In the genomic region with DNA sequence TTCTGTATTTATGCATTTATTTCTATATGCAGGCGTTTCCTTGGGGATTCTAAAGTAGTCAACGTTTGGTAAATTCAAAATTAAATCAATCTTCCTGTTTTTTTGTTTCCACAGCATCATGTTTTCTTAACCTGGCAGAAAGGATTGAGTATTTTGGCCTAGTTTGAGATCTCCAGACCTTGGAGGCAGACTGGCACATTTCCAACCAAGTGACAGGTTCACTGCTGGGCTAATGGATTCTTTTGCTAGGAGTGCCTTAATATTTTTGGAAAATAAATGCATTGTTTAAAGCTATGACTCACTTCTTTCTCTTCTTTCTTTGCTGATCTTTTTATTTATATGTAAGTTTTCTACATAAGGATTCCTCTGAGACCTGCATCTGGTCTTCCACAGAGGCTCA, we compare ENCODE assay signal across 14 mouse cellular contexts.
DNase-seq lines count a peak whose midpoint lies in the region; ATAC-seq and TF ChIP-seq lines count a peak whose summit lies in the region.
"Had no signal": no experiment of that assay in that cellular context is flagged by ENCODE, and none has a peak within 500 bp of the region (broad histone marks: within the 10 kb centered on the region; RNA-seq: fewer than 3 reads in every experiment).

No protein-coding gene starts in this region.

- H3K36me3 ChIP-seq in kidney, adult 2 months (ENCODE audit: control insufficient read depth, insufficient read depth, low read length) = no peaks in the 10 kb centered on the region
- no peaks in the 10 kb centered on the region for H3K36me3 ChIP-seq in intestine, embryonic 16.5 days (ENCODE audit: control insufficient read depth, insufficient read depth, low read length)
- H3K36me3 ChIP-seq: embryonic facial prominence, embryonic 15.5 days; G1E; hindbrain, embryonic 10.5 days; liver, embryonic 12.5 days; midbrain, embryonic 15.5 days had no signal

- no peak for TF ChIP-seq CTCF in kidney, adult 2 months (conservative IDR thresholded peaks at IDR 0.05; ENCODE audit: insufficient read depth, insufficient read length, low read depth, low read length)

- no peak overlapping the region for H3K27ac ChIP-seq in kidney, adult 2 months (ENCODE audit: insufficient read depth, low read depth, low read length)
- no peak overlapping the region for H3K27ac ChIP-seq in intestine, embryonic 16.5 days (ENCODE audit: low read length)
- H3K27ac ChIP-seq: embryonic facial prominence, embryonic 15.5 days; hindbrain, embryonic 10.5 days; liver, embryonic 12.5 days; midbrain, embryonic 15.5 days had no signal

- no peaks in the 10 kb centered on the region for H3K4me1 ChIP-seq in kidney, adult 2 months (ENCODE audit: control insufficient read depth, insufficient read depth, low read length)
- no peaks in the 10 kb centered on the region for H3K4me1 ChIP-seq in intestine, embryonic 16.5 days (ENCODE audit: control insufficient read depth, insufficient read depth, low read length)
- H3K4me1 ChIP-seq: embryonic facial prominence, embryonic 15.5 days; hindbrain, embryonic 10.5 days; midbrain, embryonic 15.5 days had no signal

- H3K27me3 ChIP-seq in kidney, adult 2 months (replicated peaks; ENCODE audit: control insufficient read depth, insufficient read depth, low read length) = no peaks in the 10 kb centered on the region; the same call in 1 of the 2 replicates
- H3K27me3 ChIP-seq in intestine, embryonic 16.5 days (replicated peaks; ENCODE audit: control insufficient read depth, insufficient read depth, low read length) = no peaks in the 10 kb centered on the region
- H3K27me3 ChIP-seq: embryonic facial prominence, embryonic 15.5 days; midbrain, embryonic 15.5 days had no signal

- peak; percentile 41 for DNase-seq in kidney, adult 2 months
- no peak for DNase-seq in kidney, postnatal 10 days
- DNase-seq in adrenal gland, adult 2 months = peak; percentile 72
- peak; percentile 27 for DNase-seq in adrenal gland, postnatal 25 days
- DNase-seq in cerebellum, postnatal 14 days = peak; percentile 72 to 77
- no peak for DNase-seq in urinary bladder, adult 2 months (ENCODE audit: low spot score)
- DNase-seq: layer of hippocampus, adult 9-11 months; right cerebral cortex, postnatal 4 days had no signal

- no peak overlapping the region for H3K9ac ChIP-seq in intestine, embryonic 16.5 days (ENCODE audit: low read depth, low read length)
- H3K9ac ChIP-seq: embryonic facial prominence, embryonic 15.5 days; liver, embryonic 12.5 days; midbrain, embryonic 15.5 days had no signal

- no peak overlapping the region for H3K4me2 ChIP-seq in intestine, embryonic 16.5 days (ENCODE audit: low read depth, low read length)
- H3K4me2 ChIP-seq: embryonic facial prominence, embryonic 15.5 days; liver, embryonic 12.5 days; midbrain, embryonic 15.5 days had no signal

- WGBS in kidney, adult 2 months = 57% methylated on average over 2 of the region's 2 CpGs
- 72% methylated on average over 2 of the region's 2 CpGs for WGBS in intestine, embryonic 16.5 days

- no peak overlapping the region for H3K4me3 ChIP-seq in kidney, adult 2 months (ENCODE audit: insufficient read depth, low read depth, low read length)
- no peak overlapping the region for H3K4me3 ChIP-seq in intestine, embryonic 16.5 days (ENCODE audit: low read length)
- H3K4me3 ChIP-seq: embryonic facial prominence, embryonic 15.5 days; hindbrain, embryonic 10.5 days; liver, embryonic 12.5 days; midbrain, embryonic 15.5 days had no signal

- no peak for ATAC-seq in intestine, embryonic 16.5 days
- ATAC-seq: liver, embryonic 12.5 days; midbrain, embryonic 15.5 days had no signal

- H3K9me3 ChIP-seq in intestine, embryonic 16.5 days (ENCODE audit: control insufficient read depth, low read length) = no peaks in the 10 kb centered on the region
- H3K9me3 ChIP-seq: embryonic facial prominence, embryonic 15.5 days; G1E; hindbrain, embryonic 10.5 days; liver, embryonic 12.5 days; midbrain, embryonic 15.5 days had no signal

- no peak for TF ChIP-seq POLR2A in kidney, adult 2 months (IDR thresholded peaks at IDR 0.05; ENCODE audit: low read depth, low read length)

Comparison
In these comparisons a context has a peak if more than half of its experiments do, and no peak if none do; other contexts are left out.
1. DNase-seq: peak in kidney, adult 2 months (single experiment), adrenal gland, adult 2 months (single experiment), adrenal gland, postnatal 25 days (single experiment) and cerebellum, postnatal 14 days (2 of 2); none in kidney, postnatal 10 days (single experiment) and urinary bladder, adult 2 months (single experiment).